Mouse (Mus musculus): Measurements from ENCODE around the gene Rnase4.

Rnase4 gene

DNA sequence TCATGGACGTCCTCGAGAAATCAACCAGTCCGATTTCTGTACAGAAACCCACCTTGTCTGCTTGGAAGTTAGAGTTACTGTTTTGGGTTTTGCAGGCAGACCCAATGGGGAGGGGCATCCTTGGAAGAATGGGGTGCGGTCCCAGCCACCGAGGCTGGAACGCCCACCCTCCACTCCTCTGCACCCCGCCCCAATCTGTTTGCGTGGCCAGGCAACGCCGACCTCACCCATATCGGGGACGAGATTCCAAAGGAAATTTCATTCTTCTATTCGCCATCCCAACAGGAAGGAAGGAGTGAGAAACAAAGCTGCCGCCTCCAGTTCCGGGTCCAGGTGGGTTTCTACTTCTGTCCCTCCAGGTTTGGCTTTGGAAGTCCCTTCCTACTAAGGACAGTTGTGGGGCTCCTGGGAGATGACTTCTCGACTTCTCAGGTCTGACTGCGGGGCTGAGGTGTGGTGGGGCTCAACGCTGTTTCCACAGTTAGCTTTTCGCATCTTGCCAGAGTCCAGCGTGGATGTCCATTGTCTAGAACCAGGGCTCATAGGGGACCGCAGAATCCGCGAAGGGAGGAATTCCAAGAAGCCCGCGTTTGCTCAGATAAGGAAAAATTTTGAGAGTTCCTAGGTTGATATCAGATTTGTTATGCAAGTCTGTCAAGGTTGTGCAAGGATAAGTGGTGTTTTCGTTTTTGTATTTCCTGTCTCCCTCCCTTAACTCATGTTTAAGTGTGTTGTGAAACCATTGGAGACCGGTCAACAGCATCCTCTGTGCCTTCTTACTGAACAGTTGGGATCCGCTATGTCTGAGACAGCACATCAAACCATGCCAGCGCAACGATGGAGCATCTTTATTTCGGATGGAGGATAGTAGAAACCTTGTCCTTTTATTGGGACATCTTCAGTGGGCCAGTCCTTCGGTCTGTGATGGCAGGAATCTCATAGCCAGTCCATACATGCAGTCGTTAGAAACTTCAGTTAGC is at the start of gene Rnase4, which contains the start of gene Ang:
Gene Rnase4, plus strand, starts transcription at position 157 of the 980 bp plus-strand sequence.
Gene Ang, plus strand, starts transcription at position 230 of the 980 bp plus-strand sequence.
- DNase-seq (ENCODE audit: low spot score), result peak; percentile 51

DNA sequence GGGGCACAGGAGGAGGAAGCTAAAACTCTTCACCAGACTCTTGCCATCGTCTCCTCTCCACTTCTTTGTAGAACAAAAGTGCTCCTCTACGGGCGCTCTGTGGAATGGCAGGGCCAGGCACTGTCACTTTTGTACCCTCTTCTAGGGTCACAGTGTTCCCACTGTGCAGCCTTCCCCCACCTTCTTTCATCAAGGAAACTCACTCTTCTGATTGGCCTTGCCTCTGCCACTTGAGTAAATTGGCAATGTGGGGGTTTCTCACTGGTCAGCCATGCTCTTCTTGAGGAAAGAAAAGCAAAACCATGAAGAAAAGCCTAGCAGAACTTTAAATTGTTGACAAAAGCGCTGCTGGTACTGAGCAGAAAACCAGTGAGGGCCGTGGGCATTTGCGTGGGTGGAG is 49.1 kb upstream of the Rnase4 start, which contains the start of gene Rnase9:
Gene Rnase9, minus strand, starts transcription at position 101 of the 400 bp plus-strand sequence.
- DNase-seq (ENCODE audit: low spot score), result no peak

DNA sequence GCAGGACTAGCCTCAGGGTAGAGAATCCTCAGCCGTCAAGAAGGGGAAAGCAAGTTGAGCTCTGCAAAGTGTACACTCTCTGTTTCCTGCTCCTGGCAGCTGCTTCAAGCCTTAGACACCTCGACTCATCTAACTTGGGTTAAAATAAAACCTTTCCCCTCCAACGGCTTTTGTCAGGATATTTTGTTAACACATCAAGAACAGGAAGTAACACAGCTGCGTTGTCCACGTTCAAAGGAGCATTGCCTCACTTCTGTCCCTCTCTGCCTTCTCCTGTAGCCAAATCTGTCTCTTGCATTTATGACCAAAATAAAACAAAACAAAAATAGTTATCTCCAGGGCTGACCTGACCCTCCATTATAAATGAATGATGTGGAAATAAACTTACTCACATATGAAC is 43.0 kb upstream of the Rnase4 start:
- no peak for DNase-seq (ENCODE audit: low spot score)

DNA sequence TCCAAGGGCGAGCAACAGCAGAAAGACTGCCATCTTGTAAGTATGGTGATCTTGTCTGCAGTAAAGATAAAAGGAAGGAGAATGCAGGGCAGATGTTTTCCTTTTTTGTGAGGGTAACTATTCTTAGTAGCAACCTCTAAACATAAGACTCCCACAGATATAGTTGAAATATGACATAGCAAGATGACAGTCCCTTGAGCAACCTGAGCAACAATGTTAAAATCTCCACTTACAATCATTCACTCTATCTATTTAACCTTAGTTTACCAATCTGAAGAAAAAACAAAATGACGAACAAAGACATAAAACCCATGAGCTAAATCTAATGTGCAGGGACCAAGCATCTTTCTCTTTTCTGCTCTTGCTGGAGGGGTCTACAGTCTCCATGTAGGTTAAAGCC is 40.8 kb upstream of the Rnase4 start, which contains the start of gene Rnase11:
Gene Rnase11, minus strand, starts transcription at position 101 of the 400 bp plus-strand sequence.
- no peak for DNase-seq (ENCODE audit: low spot score)

DNA sequence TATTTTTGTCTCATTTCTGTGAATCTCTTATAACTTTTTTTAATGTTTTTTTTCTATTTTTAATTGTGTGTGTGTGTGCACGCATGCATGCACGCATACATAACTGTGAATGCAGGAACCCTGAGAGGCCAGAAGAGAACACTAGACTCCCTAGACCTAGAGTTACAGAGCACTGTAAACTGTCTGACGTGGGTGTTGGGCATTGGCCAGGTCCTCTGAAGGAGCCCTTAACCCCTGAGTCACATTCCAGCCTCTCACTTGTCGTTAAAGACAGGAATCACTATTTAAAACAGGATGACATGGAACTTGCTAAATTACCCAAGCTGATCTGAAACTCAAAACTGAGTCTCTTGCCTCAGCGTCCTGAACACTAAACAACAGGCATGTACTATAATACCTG is 38.9 kb upstream of the Rnase4 start:
- DNase-seq (ENCODE audit: low spot score), result no peak

DNA sequence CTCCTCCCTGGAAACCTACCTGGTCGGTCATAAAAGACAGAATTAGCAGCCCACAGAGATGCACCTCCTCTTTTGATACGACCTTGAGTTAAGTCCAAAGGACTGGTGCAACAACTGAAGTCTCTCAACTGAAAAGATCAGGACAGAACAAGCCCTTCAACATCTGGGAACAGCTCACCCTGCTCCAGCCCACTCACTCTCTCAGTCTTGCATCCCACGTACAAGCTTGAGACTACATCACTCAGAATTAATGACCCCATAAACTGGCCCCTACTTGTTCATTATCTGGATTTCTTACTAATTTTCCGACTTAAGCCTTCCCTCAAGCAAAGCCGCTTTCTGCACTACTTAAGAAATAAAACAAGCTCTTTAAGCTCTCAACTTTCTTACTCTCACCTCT is 37.7 kb upstream of the Rnase4 start:
- no peak for DNase-seq (ENCODE audit: low spot score)

DNA sequence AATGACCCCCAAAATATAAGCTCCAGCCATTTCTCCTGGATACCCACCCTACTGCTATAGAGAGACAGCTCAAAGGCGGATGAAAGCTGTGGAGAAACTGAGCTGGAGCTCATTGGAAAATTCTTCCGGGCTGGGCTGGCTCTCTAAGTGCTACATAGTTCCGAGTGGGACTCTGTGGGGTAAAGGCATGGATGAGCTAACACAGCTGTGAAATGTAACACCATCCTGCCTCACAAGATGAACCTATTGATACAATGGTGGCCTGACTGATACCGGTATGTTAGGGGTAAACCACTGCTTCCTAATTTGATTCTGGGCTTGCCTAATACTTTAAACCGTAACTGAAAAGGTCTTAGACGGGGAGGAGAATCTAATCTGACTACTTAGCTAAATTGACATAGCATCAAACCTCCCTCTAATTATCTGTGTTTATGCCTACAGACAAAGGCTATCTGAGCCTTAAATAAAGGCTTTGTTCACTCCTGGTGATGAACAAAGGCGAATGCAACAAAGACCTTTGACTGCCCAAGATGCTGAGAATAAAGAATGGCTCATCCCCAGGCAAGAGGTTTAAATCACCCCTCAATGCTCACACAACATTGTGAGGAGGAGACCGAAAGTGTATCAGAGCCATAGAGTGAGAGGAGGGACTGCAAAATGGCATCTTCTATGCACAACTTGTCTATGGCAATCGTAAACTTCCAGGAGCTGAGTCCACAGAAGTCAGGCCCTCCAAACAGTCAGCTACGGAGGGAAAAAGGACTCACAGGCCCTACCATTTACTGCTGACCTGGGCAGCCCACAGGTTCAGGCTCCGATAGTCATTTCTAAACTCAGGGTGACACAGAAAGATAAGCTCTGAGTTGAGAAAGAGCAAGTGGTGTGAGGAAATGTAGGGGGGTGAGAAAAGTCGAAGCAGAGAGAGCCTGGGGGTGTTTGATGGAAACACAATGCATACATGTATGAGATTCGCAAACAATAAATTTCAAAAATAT is 36.3 kb upstream of the Rnase4 start:
- DNase-seq (ENCODE audit: low spot score), result no peak

DNA sequence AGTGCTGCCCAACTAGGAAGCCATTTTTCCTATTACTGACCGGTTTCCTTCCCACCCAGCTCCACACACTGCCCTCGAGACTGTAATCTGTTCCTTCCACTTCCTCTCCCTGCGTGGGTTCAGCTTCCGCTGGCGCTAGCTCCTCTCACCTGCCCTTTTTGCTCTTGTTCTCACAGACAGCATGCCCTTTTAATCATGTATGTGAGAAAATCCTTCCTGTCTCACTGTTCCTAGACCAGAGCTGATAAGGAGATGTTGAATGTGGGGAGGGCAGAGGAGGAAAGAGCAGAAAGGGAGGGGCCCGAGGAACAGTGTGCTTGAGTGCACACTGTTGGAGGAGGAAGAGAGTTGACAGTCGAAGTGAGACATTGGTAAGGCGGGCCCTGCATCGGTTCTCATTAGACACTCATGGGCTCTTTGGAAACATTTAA is 33.5 kb upstream of the Rnase4 start, which contains the start of gene Rnase12:
Gene Rnase12, minus strand, starts transcription at position 261 of the 431 bp plus-strand sequence.
- DNase-seq (ENCODE audit: low spot score), result no peak

DNA sequence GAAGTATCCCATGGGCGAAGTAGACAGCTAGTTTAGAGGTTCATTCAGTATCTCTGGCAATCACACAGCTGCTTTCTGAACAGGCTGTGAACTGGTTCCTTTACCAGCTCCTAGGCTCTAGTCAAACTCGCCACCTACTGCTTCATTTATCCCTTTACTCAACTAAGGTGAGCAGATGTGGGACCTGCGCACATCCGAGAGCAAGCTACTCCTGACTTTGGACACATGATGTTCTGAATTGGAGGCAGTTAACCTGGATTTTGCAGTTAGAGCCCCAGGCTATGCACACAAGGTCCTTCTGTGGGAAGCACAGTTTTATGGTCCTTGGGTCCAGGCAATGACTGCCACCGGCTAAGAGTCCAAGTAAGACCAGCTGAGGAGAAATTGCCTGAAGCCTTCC is 30.1 kb upstream of the Rnase4 start:
- DNase-seq (ENCODE audit: low spot score), result no peak

DNA sequence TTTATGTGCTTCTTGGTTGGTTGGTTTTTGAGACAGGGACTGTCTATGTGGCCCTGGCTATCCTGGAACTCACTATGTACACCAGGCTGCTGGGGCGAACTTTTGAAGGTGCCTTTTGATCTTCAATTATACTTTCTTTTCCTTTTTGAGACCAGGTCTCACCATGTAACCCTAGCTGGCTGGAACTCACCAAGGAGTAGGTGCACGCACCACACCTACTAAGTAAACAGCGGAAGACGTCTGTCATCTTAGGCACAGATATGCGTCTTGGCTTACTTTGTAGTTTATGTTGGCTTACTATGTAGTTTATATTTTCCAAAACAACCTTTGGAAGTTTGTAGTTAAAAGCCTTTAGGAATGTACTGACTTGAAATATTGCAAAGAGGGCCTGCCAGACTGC is 21.9 kb upstream of the Rnase4 start:
- DNase-seq (ENCODE audit: low spot score), result no peak

DNA sequence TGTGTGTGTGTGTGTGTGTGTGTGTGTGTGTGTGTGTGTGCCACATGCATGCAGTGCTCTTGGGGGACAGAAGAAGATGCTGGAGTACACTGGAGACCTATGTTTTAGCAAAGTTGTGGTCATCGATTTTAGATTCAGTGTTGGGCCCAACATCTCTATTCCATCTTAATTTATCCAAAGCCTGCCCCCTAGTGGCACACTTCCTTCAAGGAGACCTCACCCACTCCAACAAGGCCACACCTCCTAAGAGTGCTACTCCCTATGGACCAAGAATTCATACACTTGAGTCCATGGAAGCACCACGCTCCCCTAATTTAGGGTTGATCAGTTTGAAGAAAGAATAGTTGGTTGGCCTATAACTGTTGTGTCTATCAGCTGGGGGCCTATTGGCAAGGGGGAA is 21.3 kb upstream of the Rnase4 start:
- no peak for DNase-seq (ENCODE audit: low spot score)

DNA sequence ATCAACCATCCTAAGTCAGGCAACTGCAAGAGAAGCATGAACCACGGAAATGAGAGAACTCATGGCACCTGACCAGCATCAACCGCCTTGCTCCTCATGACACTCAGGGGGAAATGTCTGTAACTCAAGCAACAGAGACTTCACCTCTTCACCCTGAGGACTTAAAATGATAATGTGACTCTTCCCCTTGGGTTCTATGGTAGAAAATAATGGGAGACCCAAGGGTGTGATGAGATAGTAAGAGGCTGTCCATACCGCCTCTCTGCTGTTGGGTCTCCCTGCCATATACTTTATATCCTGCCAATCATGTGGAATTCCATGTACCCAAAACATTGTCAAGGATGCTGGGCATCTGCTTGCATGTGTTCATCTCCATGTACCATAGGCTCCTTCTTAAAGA is 16.5 kb upstream of the Rnase4 start, which contains the start of gene Olfr750:
Gene Olfr750, minus strand, starts transcription at position 101 of the 400 bp plus-strand sequence.
- DNase-seq (ENCODE audit: low spot score), result no peak

DNA sequence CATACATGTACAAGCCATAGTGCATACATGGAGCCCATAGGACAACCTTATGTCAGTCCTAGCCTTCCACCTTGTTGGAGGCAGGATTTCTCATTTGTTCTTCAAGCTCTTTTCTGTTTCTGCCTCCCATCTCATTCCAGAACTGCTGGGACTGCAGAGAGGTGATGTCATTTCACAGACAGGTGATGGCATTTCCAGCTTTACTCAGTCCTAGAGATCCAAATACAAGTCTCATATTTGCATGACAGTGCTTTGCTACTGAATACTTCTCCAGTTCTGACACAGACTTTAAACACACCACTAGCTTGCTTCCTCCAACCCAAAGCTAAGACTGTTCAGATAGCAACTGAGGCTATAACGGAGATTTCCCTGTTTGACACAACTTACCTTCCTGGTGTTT is 11.7 kb upstream of the Rnase4 start:
- DNase-seq (ENCODE audit: low spot score), result no peak

DNA sequence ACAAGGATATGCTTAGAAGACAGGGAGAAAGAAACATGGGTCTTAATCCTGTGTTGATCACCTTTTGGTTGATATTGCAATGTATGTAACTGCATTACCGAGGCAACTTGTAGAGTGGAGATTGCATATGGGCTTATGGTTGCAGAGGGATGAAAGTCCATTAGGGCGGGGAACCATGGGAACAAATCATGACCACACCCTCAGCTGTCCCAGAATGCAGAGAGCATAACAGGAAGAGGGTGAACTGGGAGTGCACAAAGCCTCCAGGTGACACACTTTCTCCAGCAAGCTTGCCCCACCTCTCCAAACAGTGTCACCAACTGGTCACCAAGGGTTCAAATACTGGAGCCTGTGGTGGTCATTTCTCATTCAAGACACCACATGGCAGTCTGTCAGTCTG is 9.8 kb upstream of the Rnase4 start:
- DNase-seq (ENCODE audit: low spot score), result no peak

DNA sequence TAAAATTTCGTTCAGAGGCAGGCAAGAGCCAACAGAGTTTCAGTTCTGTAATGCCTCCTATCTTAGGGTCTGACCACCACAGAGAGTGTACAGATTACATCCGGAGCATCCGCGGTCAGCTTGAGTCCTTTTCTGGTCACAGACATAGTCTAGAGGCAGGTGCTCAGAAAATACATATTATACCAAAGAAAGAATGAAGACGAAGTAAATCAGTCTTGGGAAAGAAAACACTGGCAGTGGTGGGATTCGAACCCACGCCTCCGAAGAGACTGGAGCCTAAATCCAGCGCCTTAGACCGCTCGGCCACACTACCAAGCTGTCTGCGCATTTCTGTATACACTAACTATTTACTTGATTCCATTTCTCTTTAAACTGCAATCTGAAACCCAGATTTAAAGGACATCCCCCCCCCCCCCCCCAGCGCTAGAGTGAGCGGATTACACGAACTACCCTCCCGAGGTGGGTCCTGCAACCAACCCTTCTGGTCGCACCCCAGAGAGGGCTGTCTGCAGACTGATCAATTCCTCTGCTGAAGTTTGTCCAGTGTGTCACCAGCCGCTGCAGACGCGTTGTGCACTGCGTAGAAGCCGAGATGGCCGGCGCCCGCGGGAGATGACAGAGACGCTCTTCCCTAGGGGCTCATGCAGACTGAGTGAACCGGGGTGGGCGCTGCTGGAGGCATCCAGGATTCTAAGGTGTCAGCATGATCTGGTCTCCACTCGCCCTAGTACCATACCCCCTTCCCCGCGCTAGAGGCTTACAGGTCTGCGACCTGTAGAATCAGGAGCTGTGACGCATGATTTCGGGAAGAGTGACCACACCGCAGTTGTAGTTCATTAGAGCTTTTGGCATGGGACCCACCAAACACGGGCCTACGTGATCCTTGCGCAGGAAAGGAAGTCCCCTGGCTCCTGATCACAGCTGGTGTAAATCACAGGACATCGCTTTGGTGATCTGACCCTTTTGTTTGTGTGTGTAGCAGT is 8.0 kb upstream of the Rnase4 start:
- peak; percentile 14 for DNase-seq (ENCODE audit: low spot score)

DNA sequence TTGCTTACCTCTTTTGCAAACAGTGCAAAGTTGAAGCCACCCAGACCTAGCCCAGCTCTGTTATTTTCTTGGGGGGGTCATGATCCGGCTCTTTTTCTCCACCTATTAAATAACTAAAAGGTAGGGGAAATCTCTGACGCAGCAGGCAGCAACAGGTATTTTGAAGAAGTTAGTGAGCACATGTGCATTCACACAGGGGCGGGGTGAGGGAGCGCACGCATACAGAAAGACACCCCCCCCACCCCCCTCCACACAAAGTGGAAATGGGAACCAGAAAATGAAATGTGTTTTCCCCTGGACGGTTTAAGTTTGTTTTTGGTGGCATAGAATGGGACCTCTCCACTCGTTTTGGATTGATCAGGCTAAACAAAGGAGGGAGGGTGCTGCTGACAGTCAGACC is 7.1 kb upstream of the Rnase4 start:
- no peak for DNase-seq (ENCODE audit: low spot score)

DNA sequence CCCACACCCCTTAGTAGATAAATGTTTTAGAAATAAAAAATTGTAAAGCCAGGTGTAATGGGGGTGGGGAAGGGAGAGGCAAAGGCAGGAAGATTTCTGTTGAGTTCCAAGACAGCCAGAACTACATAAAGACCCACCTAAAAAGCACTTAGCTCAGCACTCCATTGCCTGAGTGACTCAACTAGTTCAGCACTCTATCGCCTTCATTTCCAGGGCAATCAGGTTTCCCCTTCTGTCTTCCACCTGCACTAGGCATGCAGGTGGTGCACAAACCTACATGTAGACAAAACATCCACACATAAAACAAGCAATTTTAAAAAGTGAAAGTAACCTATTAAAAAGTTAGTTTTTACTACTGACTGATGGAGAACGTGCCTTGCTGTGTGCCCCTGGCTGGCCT is 5.8 kb upstream of the Rnase4 start:
- DNase-seq (ENCODE audit: low spot score), result no peak

DNA sequence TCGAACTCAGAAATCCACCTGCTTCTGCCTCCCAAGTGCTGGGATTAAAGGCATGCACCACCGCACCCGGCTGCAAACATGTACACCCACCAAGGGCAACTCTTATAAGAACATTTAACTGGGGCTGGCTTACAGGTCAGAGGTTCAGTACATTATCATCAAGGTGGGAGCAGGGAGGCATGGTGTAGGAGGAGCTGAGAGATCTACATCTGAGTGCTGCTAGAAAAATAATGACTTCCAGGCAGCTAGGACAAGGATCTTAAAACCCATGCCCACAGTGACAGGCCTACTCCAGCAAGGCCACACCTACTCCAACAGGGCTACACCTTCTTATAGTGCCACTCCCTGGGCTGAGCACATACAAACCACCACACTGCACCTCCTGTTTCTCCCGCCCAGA is 5.0 kb upstream of the Rnase4 start:
- DNase-seq (ENCODE audit: low spot score), result no peak

DNA sequence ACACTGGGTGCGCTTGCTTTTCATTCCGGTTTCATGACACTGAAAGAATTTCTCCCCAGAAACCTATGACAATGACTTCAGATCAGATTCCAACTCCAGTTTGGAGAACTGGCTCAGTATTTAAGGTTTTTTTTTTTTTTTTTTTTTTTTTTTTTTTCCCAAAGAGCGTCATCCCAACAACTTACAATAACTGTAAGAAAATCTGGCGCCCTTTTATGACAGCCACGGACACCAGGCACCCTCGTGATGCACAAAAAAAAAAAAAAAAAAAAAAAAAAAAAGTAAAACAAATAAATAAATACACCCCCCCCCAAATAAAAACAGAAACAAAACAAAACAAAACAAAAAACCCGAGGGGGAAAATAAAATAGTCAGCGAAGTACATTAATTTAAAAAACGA is 3.1 kb upstream of the Rnase4 start:
- no peak for DNase-seq (ENCODE audit: low spot score)

DNA sequence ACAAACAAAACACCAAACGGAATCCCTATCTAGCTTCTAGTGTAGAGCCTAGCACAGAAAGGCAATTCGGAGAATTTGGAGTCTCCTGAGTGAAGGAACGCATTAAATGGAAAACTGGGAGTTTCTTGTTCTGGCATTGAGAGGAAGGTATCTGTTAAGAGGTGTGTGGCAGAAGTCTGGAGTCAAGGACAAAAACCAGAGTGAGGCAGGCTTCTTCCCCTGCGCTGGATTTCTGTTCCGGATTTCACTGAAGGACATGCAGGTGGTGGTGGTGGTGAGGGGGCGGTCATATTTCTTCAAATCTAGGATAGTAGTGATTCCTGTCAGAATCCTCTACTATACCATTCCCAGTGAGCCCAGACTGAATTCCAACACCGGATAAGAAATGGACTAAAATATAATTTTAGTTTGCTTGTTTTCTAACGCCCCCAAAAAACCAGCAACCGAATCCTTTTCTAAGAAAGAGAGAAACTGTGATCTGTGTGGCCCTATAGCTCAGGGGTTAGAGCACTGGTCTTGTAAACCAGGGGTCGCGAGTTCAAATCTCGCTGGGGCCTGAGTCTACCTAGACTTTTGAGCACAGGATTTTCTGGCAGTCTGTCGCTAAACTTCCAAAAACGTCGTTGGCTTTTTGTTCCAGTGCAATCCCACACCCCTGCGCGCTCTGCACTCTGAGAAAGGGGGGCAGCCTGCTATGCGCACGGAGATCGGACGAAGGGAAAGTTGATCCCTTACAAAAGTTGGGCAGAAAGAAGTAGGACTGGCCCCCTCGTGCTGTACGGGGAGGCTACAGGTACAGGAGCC is 2.5 kb upstream of the Rnase4 start:
- DNase-seq (ENCODE audit: low spot score), result peak; percentile 74
